Mouse (Mus musculus) heart, embryonic 14.5 days (tissue): Measurements from ENCODE around the gene Fam184b. TPM values are rescaled to one million over a fixed set of nuclear protein-coding genes. Genes with fewer than 3 reads are reported as not detected.

Experiments
- ATAC-seq: fragments of 200-750 bp; cut with Nextera tagmentation; 2 replicates; pipeline ENCODE4 v1.8.0; 2017; ENCODE audit warnings: low read depth, moderate TSS enrichment; ENCODE audit not compliant: insufficient number of reproducible peaks, insufficient read depth, low FRiP score
- H3K27ac ChIP-seq, 2 experiments: fragments of 200-500 bp in 1 of 2; fragments of 300-500 bp in 1 of 2; sonication (generic) in 1 of 2; replicated peaks in 1 of 2; 2 replicates each; pipeline ENCODE4 v1.5.1; 2012 to 2014; ENCODE audit warnings: low read depth in 2 of 2, low read length in 2 of 2, control low read depth in 1 of 2, mild to moderate bottlenecking in 1 of 2, mixed read lengths in 1 of 2; ENCODE audit not compliant: control insufficient read depth in 1 of 2, insufficient read depth in 1 of 2
- H3K27me3 ChIP-seq: fragments of 300-500 bp; sonication (generic); 2 replicates; pipeline ENCODE4 v1.6.1; 2014; ENCODE audit warnings: mild to moderate bottlenecking, low read length, control low read depth; ENCODE audit not compliant: control insufficient read depth, insufficient read depth
- H3K36me3 ChIP-seq: fragments of 300-500 bp; sonication (generic); 2 replicates; pipeline ENCODE4 v1.6.1; 2014; ENCODE audit warnings: mild to moderate bottlenecking, control low read depth, low read length, mixed read lengths; ENCODE audit not compliant: control insufficient read depth, insufficient read depth
- H3K4me1 ChIP-seq, 2 experiments: fragments of 200-500 bp in 1 of 2; fragments of 300-500 bp in 1 of 2; sonication (generic) in 1 of 2; 2 replicates each; pipeline ENCODE4 v1.6.1; 2012 to 2014; ENCODE audit warnings: low read length in 2 of 2, control low read depth in 1 of 2, mixed read lengths in 1 of 2; ENCODE audit not compliant: control insufficient read depth in 2 of 2, insufficient read depth in 2 of 2
- H3K4me2 ChIP-seq: fragments of 300-500 bp; sonication (generic); 2 replicates; pipeline ENCODE4 v1.6.1; 2014; ENCODE audit warnings: mild to moderate bottlenecking, low read length
- H3K4me3 ChIP-seq, 2 experiments: fragments of 200-500 bp in 1 of 2; fragments of 300-500 bp in 1 of 2; sonication (generic) in 1 of 2; 2 replicates each; pipeline ENCODE4 v1.5.1; 2012 to 2014; ENCODE audit warnings: low read length in 2 of 2, mild to moderate bottlenecking in 2 of 2, control low read depth in 1 of 2, low read depth in 1 of 2, moderate library complexity in 1 of 2; ENCODE audit not compliant: control insufficient read depth in 1 of 2, insufficient read depth in 1 of 2
- H3K9ac ChIP-seq: fragments of 300-500 bp; sonication (generic); 2 replicates; pipeline ENCODE4 v1.6.1; 2014; ENCODE audit warnings: mild to moderate bottlenecking, low read length
- H3K9me3 ChIP-seq: fragments of 300-500 bp; sonication (generic); 2 replicates; pipeline ENCODE4 v1.6.1; 2016; ENCODE audit warnings: low read length, control low read depth; ENCODE audit not compliant: control insufficient read depth
- WGBS: fragments of 180-500 bp; shearing (Covaris S2); extraction: QIAGEN DNeasy Blood & Tissue Kit; methylation state at CpG from one replicate; pipeline ENCODE4 v1.1.7; 2014; 5-methylcytosine and 5-hydroxymethylcytosine counted together
- polyA plus RNA-seq: library from polyadenylated mRNA; unstranded; fragments of >200 nt; fragmentation: Nextera tagmentation; extraction: Ambion mirVana; gene quantifications from 2 replicates; pipeline ENCODE4 v1.2.1, GENCODE M21; 2014

The Fam184b gene
- polyA plus RNA-seq, 1 experiment from 2014 or later: 0.34 TPM

- H3K27me3 ChIP-seq: 0 out of 2 replicates have a peak, but pooled peaks cover 3% of the 10 kb centered on the region
- no peak overlapping the region for H3K27ac ChIP-seq
- H3K4me2 ChIP-seq: peak overlapping the region; percentile 82
- peaks cover 8% of the 10 kb centered on the region in 2 experiments for H3K4me1 ChIP-seq
- H3K4me3 ChIP-seq: peak overlapping the region; percentile 69 to 76
- no peak for ATAC-seq
- H3K9me3 ChIP-seq: no peaks in the 10 kb centered on the region
- WGBS: 53% methylated on average over 9 of the region's 9 CpGs
- H3K36me3 ChIP-seq: peaks cover 36% of the 10 kb centered on the region
- H3K9ac ChIP-seq: peak overlapping the region; percentile 84
Observed at GRCm38 (mm10) chr5:45494093-45494755, 145.2 kb downstream of the Fam184b start.

- Histone ChIP-seq H3K4me3 (peak within 1 kb of the TSS; percentile 69 to 76), H3K36me3 (peaks cover 30% of the 10 kb centered on the region), H3K9ac (peak within 1 kb of the TSS; percentile 84), H3K4me2 (peak within 1 kb of the TSS; percentile 82), H3K27ac (peak within 1 kb of the TSS; percentile 17 to 71), H3K27me3 (0 out of 2 replicates have a peak, but pooled peaks cover 3% of the 10 kb centered on the region), H3K4me1 (peaks cover 8% of the 10 kb centered on the region in 2 experiments), H3K9me3 (no peaks in the 10 kb centered on the region)
- under 1% methylated on average over 78 of the region's 78 CpGs for WGBS
- peak; percentile 96 for ATAC-seq
Observed at GRCm38 (mm10) chr5:45493191-45494092, 146.0 kb downstream of the Fam184b start, which contains the start of gene Lap3. Lap3 (plus strand) TSS chr5:45493374.

DNA sequence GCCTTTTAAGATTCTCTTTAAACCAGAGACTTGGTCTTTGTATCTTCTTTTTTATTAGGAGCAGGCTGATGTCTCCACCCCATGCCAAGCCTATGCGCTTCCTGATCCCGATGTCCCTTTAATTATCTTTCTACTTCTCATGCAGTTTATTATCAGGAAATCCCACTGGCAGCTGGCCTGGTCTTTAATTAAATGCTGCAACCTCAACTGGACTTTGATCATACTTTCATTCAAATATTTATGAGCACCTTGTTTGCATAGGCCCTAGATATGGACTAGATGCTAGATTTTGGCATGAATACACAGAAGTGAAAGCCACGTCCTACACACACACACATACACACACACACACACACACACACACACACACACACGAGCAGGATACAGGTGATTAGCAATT is 147.6 kb downstream of the Fam184b start:
- Histone ChIP-seq H3K4me3 (no peak overlapping the region), H3K27ac (no peak overlapping the region), H3K9ac (no peak overlapping the region), H3K9me3 (no peaks in the 10 kb centered on the region), H3K4me2 (no peak overlapping the region), H3K36me3 (peaks cover 15% of the 10 kb centered on the region), H3K27me3 (peaks cover 7% of the 10 kb centered on the region), H3K4me1 (peaks cover 8% of the 10 kb centered on the region in 2 experiments)
- ATAC-seq: no peak
- WGBS: 68% methylated on average over 4 of the region's 4 CpGs

GRCm38 (mm10) chr5:45483654-45484053 is 155.8 kb downstream of the Fam184b start:
- H3K4me1 ChIP-seq: no peaks in the 10 kb centered on the region
- H3K9me3 ChIP-seq: no peaks in the 10 kb centered on the region
- no peak overlapping the region for H3K4me2 ChIP-seq
- ATAC-seq: no peak
- H3K36me3 ChIP-seq: no peaks in the 10 kb centered on the region
- H3K27me3 ChIP-seq: peaks cover 4% of the 10 kb centered on the region
- H3K27ac ChIP-seq: no peak overlapping the region
- no peak overlapping the region for H3K9ac ChIP-seq
- H3K4me3 ChIP-seq: no peak overlapping the region
- WGBS: 59% methylated on average over 1 of the region's 1 CpGs

- Histone ChIP-seq H3K4me3 (no peak overlapping the region), H3K9me3 (no peaks in the 10 kb centered on the region), H3K4me2 (no peak overlapping the region), H3K9ac (no peak overlapping the region), H3K4me1 (no peaks in the 10 kb centered on the region), H3K27me3 (peaks cover 2% of the 10 kb centered on the region), H3K27ac (no peak overlapping the region), H3K36me3 (no peaks in the 10 kb centered on the region)
- WGBS: 50% methylated on average over 3 of the region's 3 CpGs
- no peak for ATAC-seq
Observed at GRCm38 (mm10) chr5:45482607-45483006, 156.8 kb downstream of the Fam184b start.

- H3K9me3 ChIP-seq: no peaks in the 10 kb centered on the region
- WGBS: 91% methylated on average over 2 of the region's 2 CpGs
- H3K4me2 ChIP-seq: no peak overlapping the region
- no peak for ATAC-seq
- H3K4me1 ChIP-seq: no peaks in the 10 kb centered on the region
- no peak overlapping the region for H3K4me3 ChIP-seq
- H3K27me3 ChIP-seq: no peaks in the 10 kb centered on the region
- H3K36me3 ChIP-seq: no peaks in the 10 kb centered on the region
- H3K27ac ChIP-seq: no peak overlapping the region
- no peak overlapping the region for H3K9ac ChIP-seq
Observed at GRCm38 (mm10) chr5:45481125-45481524, 158.3 kb downstream of the Fam184b start.

DNA sequence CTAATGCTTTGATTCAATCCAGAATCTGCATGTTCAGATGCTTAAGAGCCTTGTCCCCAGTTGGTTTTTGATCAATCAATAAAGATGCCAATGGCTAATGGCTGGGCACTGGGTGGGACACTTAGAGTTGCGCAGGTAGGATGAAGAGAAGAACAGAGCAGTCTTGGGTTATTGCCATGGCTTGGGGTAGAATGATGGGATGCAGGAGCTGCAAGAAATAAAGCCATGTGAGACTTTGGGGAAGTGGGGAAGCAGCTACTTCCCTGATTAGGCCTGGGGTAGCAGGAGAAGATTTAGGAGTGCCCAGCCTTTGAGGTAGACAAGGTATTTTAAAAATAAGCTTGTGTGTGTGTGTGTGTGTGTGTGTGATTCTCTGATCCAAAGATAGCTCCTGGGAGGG is 159.3 kb downstream of the Fam184b start:
- WGBS: 84% methylated on average over 1 of the region's 1 CpGs
- Histone ChIP-seq H3K27ac (no peak overlapping the region), H3K4me2 (no peak overlapping the region), H3K36me3 (no peaks in the 10 kb centered on the region), H3K27me3 (no peaks in the 10 kb centered on the region), H3K4me1 (no peaks in the 10 kb centered on the region), H3K4me3 (no peak overlapping the region), H3K9me3 (no peaks in the 10 kb centered on the region), H3K9ac (no peak overlapping the region)
- no peak for ATAC-seq
